Mouse (Mus musculus) embryonic facial prominence, embryonic 12.5 days (tissue): ENCODE data around the gene Chchd6. TPM values are rescaled to one million over a fixed set of nuclear protein-coding genes. Genes with fewer than 3 reads are reported as not detected.

ENCODE experiments used
- ATAC-seq: fragments of 200-750 bp; cut with Nextera tagmentation; 2 replicates; pipeline ENCODE4 v1.8.0; 2017; ENCODE audit not compliant: insufficient number of reproducible peaks, insufficient read depth, low FRiP score, low TSS enrichment
- H3K27ac ChIP-seq: fragments of 300-500 bp; sonication (generic); 2 replicates; pipeline ENCODE4 v1.5.1; 2016; ENCODE audit warnings: mild to moderate bottlenecking
- H3K27me3 ChIP-seq: fragments of 300-500 bp; sonication (generic); 2 replicates; pipeline ENCODE4 v1.6.1; 2016; ENCODE audit warnings: mild to moderate bottlenecking, moderate library complexity
- H3K36me3 ChIP-seq: fragments of 300-500 bp; sonication (generic); 2 replicates; pipeline ENCODE4 v1.6.1; 2016; ENCODE audit warnings: mild to moderate bottlenecking
- H3K4me1 ChIP-seq: fragments of 300-500 bp; sonication (generic); 2 replicates; pipeline ENCODE4 v1.6.1; 2016
- H3K4me2 ChIP-seq: fragments of 300-500 bp; sonication (generic); replicated peaks from 2 replicates; pipeline ENCODE4 v1.6.1; 2016; ENCODE audit warnings: mild to moderate bottlenecking, moderate library complexity
- H3K4me3 ChIP-seq: fragments of 300-500 bp; sonication (generic); 2 replicates; pipeline ENCODE4 v1.5.1; 2016; ENCODE audit warnings: mild to moderate bottlenecking
- H3K9ac ChIP-seq: fragments of 300-500 bp; sonication (generic); 2 replicates; pipeline ENCODE4 v1.6.1; 2016; ENCODE audit warnings: mild to moderate bottlenecking, moderate library complexity
- H3K9me3 ChIP-seq: fragments of 300-500 bp; sonication (generic); 2 replicates; pipeline ENCODE4 v1.6.1; 2016; ENCODE audit warnings: mild to moderate bottlenecking, moderate library complexity
- WGBS: fragments of 180-500 bp; shearing (Covaris S2); methylation state at CpG from one replicate; pipeline ENCODE4 v1.1.7; 2016; 5-methylcytosine and 5-hydroxymethylcytosine counted together
- polyA plus RNA-seq: library from polyadenylated mRNA; unstranded; fragments of >200 nt; fragmentation: Nextera tagmentation; extraction: Ambion mirVana; gene quantifications from 2 replicates; pipeline ENCODE4 v1.2.1, GENCODE M21; 2016

Gene Chchd6
- polyA plus RNA-seq, 1 experiment from 2014 or later: 55.9 TPM

- Histone ChIP-seq H3K4me3 (no peak overlapping the region), H3K4me1 (no peaks in the 10 kb centered on the region), H3K9ac (no peak overlapping the region), H3K27me3 (no peaks in the 10 kb centered on the region), H3K27ac (no peak overlapping the region), H3K4me2 (no peak overlapping the region), H3K36me3 (no peaks in the 10 kb centered on the region), H3K9me3 (no peaks in the 10 kb centered on the region)
- no peak for ATAC-seq
- 76% methylated on average over 7 of the region's 7 CpGs for WGBS
Observed at GRCm38 (mm10) chr6:89389771-89390170, 205.7 kb downstream of the Chchd6 start.

- 79% methylated on average over 1 of the region's 1 CpGs for WGBS
- Histone ChIP-seq H3K9me3 (no peaks in the 10 kb centered on the region), H3K4me2 (no peak overlapping the region), H3K36me3 (no peaks in the 10 kb centered on the region), H3K4me1 (0 out of 2 replicates have a peak, but pooled peaks cover 2% of the 10 kb centered on the region), H3K27me3 (no peaks in the 10 kb centered on the region), H3K9ac (no peak overlapping the region), H3K27ac (no peak overlapping the region), H3K4me3 (no peak overlapping the region)
- no peak for ATAC-seq
Observed at GRCm38 (mm10) chr6:89386956-89387355, 208.5 kb downstream of the Chchd6 start.

- no peaks in the 10 kb centered on the region for H3K27me3 ChIP-seq
- H3K9ac ChIP-seq: no peak overlapping the region
- 87% methylated on average over 2 of the region's 2 CpGs for WGBS
- H3K4me2 ChIP-seq: no peak overlapping the region
- H3K4me3 ChIP-seq: no peak overlapping the region
- H3K4me1 ChIP-seq: 0 out of 2 replicates have a peak, but pooled peaks cover 4% of the 10 kb centered on the region
- no peak for ATAC-seq
- H3K36me3 ChIP-seq: no peaks in the 10 kb centered on the region
- no peaks in the 10 kb centered on the region for H3K9me3 ChIP-seq
- H3K27ac ChIP-seq: no peak overlapping the region
Observed at GRCm38 (mm10) chr6:89384699-89385098, 210.8 kb downstream of the Chchd6 start.

GRCm38 (mm10) chr6:89381851-89382250, 213.6 kb downstream of the Chchd6 start:
- no peak overlapping the region for H3K4me2 ChIP-seq
- H3K4me3 ChIP-seq: no peak overlapping the region
- no peak overlapping the region for H3K27ac ChIP-seq
- no peaks in the 10 kb centered on the region for H3K9me3 ChIP-seq
- no peaks in the 10 kb centered on the region for H3K36me3 ChIP-seq
- ATAC-seq: no peak
- H3K9ac ChIP-seq: no peak overlapping the region
- H3K27me3 ChIP-seq: no peaks in the 10 kb centered on the region
- 23% methylated on average over 5 of the region's 5 CpGs for WGBS
- H3K4me1 ChIP-seq: 0 out of 2 replicates have a peak, but pooled peaks cover 4% of the 10 kb centered on the region

GRCm38 (mm10) chr6:89381172-89381571, 214.3 kb downstream of the Chchd6 start:
- H3K4me1 ChIP-seq: 0 out of 2 replicates have a peak, but pooled peaks cover 4% of the 10 kb centered on the region
- no peak overlapping the region for H3K9ac ChIP-seq
- 26% methylated on average over 3 of the region's 3 CpGs for WGBS
- no peak overlapping the region for H3K4me2 ChIP-seq
- no peak for ATAC-seq
- no peaks in the 10 kb centered on the region for H3K9me3 ChIP-seq
- H3K36me3 ChIP-seq: no peaks in the 10 kb centered on the region
- no peaks in the 10 kb centered on the region for H3K27me3 ChIP-seq
- H3K4me3 ChIP-seq: no peak overlapping the region
- H3K27ac ChIP-seq: no peak overlapping the region

GRCm38 (mm10) chr6:89380751-89381150, 214.7 kb downstream of the Chchd6 start:
- H3K9me3 ChIP-seq: no peaks in the 10 kb centered on the region
- no peak for ATAC-seq
- no peak overlapping the region for H3K27ac ChIP-seq
- WGBS: 22% methylated on average over 3 of the region's 3 CpGs
- no peaks in the 10 kb centered on the region for H3K27me3 ChIP-seq
- 0 out of 2 replicates have a peak, but pooled peaks cover 4% of the 10 kb centered on the region for H3K4me1 ChIP-seq
- no peaks in the 10 kb centered on the region for H3K36me3 ChIP-seq
- no peak overlapping the region for H3K9ac ChIP-seq
- no peak overlapping the region for H3K4me2 ChIP-seq
- H3K4me3 ChIP-seq: no peak overlapping the region

GRCm38 (mm10) chr6:89378264-89378663, 217.2 kb downstream of the Chchd6 start:
- no peaks in the 10 kb centered on the region for H3K9me3 ChIP-seq
- no peaks in the 10 kb centered on the region for H3K27me3 ChIP-seq
- H3K4me3 ChIP-seq: no peak overlapping the region
- WGBS: 71% methylated on average over 2 of the region's 2 CpGs
- no peak overlapping the region for H3K27ac ChIP-seq
- no peaks in the 10 kb centered on the region for H3K36me3 ChIP-seq
- 0 out of 2 replicates have a peak, but pooled peaks cover 4% of the 10 kb centered on the region for H3K4me1 ChIP-seq
- ATAC-seq: no peak
- no peak overlapping the region for H3K4me2 ChIP-seq
- no peak overlapping the region for H3K9ac ChIP-seq

- Histone ChIP-seq H3K9me3 (no peaks in the 10 kb centered on the region), H3K4me1 (no peaks in the 10 kb centered on the region), H3K27me3 (0 out of 2 replicates have a peak, but pooled peaks cover 3% of the 10 kb centered on the region), H3K36me3 (no peaks in the 10 kb centered on the region), H3K4me3 (no peak overlapping the region), H3K4me2 (no peak overlapping the region), H3K27ac (no peak overlapping the region), H3K9ac (no peak overlapping the region)
- ATAC-seq: no peak
Observed at GRCm38 (mm10) chr6:89368812-89369211, 226.6 kb downstream of the Chchd6 start.

GRCm38 (mm10) chr6:89364342-89364741, 231.1 kb downstream of the Chchd6 start:
- Histone ChIP-seq H3K4me2 (no peak overlapping the region), H3K4me3 (no peak overlapping the region), H3K27me3 (peaks cover 11% of the 10 kb centered on the region; the same call in 1 of the 2 replicates), H3K9me3 (no peaks in the 10 kb centered on the region), H3K36me3 (no peaks in the 10 kb centered on the region), H3K9ac (no peak overlapping the region), H3K4me1 (peaks cover 24% of the 10 kb centered on the region), H3K27ac (no peak overlapping the region)
- 67% methylated on average over 3 of the region's 3 CpGs for WGBS
- ATAC-seq: no peak

- ATAC-seq: peak; percentile 14; the same call in 1 of the 2 replicates
- no peak overlapping the region for H3K27ac ChIP-seq
Observed at GRCm38 (mm10) chr6:89363107-89363451, 232.4 kb downstream of the Chchd6 start.

GRCm38 (mm10) chr6:89362281-89363106, 233.0 kb downstream of the Chchd6 start, which contains the start of gene Plxna1:
TSS of gene Plxna1 (minus strand) at chr6:89362620.
- WGBS: under 1% methylated on average over 94 of the region's 110 CpGs
- peaks cover 29% of the 10 kb centered on the region for H3K4me1 ChIP-seq

More at GRCm38 (mm10) chr6:89363107-89363451, 232.4 kb downstream of the Chchd6 start:
- Histone ChIP-seq H3K27me3 (peaks cover 11% of the 10 kb centered on the region; the same call in 1 of the 2 replicates), H3K36me3 (no peaks in the 10 kb centered on the region), H3K4me3 (peak overlapping the region; percentile 98), H3K4me2 (peak overlapping the region; percentile 94), H3K4me1 (peaks cover 29% of the 10 kb centered on the region), H3K9ac (peak overlapping the region; percentile 68), H3K9me3 (no peaks in the 10 kb centered on the region)
- 3% methylated on average over 16 of the region's 16 CpGs for WGBS

More at GRCm38 (mm10) chr6:89362281-89363106, 233.0 kb downstream of the Chchd6 start, which contains the start of gene Plxna1:
- ATAC-seq: peak; percentile 75
- Histone ChIP-seq H3K4me3 (peak within 1 kb of the TSS; percentile 98), H3K36me3 (no peaks in the 10 kb centered on the region), H3K27me3 (peaks cover 11% of the 10 kb centered on the region; the same call in 1 of the 2 replicates), H3K27ac (peak within 1 kb of the TSS; percentile 86), H3K9me3 (no peaks in the 10 kb centered on the region), H3K9ac (peak within 1 kb of the TSS; percentile 98), H3K4me2 (peak within 1 kb of the TSS; percentile 94)
